Mouse (Mus musculus): ENCODE data around the gene Hoxd10.

DNA sequence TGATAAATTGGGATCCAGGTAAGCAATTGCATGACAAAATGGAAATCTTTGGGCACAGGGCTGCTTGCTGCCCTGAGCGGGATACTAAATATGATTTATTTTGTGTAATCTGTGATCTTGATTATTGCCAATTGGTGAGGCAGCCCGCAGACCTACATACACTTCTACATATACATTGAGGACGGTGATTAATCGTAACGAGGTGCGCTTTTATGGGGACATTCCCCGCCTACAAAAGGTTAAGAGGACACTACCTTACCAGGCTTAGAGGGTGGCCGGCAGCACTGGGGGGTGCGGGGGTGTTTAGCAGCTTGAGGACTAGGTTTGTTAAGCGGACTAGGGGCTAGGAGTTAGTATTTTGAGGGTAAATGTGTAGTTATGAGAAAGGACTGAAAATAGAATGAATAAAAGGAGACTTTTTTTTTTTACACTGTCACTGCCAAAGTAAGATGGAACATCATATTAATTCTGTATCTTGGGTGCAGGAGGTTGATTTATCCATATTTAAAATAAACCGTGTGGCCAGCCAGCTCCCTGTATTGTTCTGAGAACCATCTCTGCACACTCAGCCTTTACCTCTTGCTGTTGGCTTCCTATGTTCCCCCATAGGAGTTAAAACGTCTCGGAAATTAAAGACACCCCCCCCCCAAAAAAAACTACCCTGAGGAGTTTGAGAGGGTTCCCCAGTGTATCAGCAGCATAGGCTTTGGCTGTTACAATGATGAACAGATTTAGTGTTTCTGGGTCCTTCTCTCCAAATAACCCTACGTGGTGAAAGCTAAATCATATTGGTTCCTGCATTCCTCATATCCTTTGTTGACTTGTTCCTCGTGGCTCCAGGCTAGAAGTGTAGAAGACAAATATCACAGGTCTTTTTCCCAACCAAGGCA is 45.2 kb downstream of the Hoxd10 start:
- TF ChIP-seq CTCF (IDR thresholded peaks at IDR 0.05; ENCODE audit: low read depth) (no peak), EP300 (optimal IDR thresholded peaks at IDR 0.05) (no peak)
